Mouse (Mus musculus): Measurements from ENCODE around the gene Olfr1274-ps.
"Not testable (repeated sequence)": the region's sequence is repeated elsewhere in the genome, so short reads cannot be mapped to it uniquely, and the experiment has no call there.

The Olfr1274-ps gene

DNA sequence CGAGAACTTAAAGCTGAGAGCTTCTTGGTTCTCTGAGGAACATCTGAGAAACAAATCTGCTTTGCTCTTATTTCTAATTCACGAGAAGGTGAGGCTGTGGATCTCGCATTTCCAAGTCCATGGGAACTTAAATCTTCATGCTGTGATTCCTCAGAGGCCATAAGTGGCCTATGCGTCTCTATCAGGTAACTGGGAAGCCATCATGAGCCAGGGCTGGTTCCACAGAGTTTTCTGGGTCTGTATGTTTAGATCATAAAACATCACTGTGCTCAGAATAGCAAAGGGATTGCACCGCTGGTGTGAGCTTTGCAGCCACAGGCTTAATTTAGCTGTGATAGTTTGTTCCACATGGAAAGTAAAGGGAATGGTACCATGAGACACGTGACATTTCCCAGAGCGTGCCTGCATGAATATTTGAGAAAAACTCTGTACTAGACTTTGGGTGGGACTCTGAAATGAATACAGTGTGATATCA, at the start of gene Olfr1274-ps:
Olfr1274-ps (plus strand) TSS at position 51 of the 475 bp plus-strand sequence.
- not testable (repeated sequence) for DNase-seq (ENCODE audit: low spot score)

DNA sequence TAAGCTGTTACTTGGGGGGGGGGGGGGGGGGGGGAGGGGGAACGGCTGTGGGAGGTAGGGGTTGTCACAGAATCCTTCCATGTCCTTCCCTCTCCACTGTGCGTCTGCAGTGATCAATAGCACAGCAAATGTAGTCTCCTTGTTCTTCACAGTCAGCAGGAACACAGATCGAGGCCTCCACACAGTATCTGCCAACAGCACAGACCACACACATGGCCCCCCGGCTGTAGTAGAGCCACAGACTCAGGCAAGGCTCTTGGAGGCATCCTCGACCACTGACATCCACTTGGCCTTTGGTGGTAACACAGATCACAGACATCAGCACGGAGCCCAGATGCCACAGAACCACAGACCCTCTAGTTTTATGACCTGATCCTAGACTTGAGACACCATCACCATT, 47.4 kb upstream of the Olfr1274-ps start:
- not testable (repeated sequence) for DNase-seq (ENCODE audit: low spot score)

DNA sequence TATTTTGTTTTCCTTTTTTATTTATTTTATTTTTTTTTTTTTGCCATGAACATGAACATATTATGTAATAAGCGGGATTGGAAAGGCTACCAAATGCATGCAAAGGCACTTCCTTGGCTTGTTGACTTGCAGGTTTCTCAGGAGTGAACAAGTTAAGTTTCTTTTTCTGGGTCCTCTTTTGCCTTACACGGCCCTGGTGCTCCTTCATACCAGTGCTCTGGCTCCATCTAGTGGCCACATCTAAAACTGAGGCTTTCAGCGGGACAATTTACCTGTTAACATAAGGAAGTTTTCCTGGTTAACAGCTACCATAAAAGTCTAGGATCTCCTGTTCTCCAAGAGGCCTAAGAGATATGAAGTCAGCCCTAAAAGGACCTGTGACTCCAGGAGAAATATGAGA, 46.9 kb upstream of the Olfr1274-ps start:
- DNase-seq (ENCODE audit: low spot score) = not testable (repeated sequence)

DNA sequence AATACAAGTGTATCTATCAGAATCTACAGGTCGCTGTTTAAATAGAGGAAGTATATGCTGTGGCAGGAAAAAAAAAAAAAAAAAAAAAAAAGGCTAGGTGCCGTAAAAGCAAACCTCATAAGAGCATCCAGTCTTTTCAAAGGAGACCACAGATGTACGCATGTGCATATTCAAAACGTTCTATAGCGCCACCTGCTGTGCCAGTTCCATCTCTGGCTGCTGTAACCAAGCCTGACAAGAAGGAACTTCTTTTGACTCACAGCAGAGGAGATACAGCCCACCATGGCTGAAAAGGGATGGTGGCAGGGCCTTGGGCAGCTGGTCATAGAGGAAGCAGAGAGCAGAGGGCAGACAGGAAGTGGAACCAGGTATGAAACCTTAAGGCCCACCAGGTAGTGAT, 39.3 kb upstream of the Olfr1274-ps start:
- DNase-seq (ENCODE audit: low spot score) = not testable (repeated sequence)

DNA sequence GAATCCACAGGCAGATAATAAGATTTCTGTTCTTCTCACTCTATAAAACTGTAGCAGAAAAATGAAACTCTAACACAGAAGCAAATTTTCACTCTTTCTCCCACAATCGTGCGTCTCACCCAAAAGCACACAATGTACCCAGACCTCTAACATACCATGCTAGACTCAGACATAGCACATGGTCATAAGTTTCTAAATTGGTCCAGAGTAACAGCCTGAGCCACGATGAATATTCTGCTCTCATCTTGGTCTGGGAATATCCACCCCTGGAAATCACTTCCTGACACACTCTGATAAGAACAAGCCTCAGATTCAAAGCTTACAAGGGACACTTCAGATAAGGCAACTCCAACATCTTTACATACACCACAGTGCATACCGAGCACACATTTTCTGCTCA, 38.3 kb upstream of the Olfr1274-ps start:
- DNase-seq (ENCODE audit: low spot score) = not testable (repeated sequence)

DNA sequence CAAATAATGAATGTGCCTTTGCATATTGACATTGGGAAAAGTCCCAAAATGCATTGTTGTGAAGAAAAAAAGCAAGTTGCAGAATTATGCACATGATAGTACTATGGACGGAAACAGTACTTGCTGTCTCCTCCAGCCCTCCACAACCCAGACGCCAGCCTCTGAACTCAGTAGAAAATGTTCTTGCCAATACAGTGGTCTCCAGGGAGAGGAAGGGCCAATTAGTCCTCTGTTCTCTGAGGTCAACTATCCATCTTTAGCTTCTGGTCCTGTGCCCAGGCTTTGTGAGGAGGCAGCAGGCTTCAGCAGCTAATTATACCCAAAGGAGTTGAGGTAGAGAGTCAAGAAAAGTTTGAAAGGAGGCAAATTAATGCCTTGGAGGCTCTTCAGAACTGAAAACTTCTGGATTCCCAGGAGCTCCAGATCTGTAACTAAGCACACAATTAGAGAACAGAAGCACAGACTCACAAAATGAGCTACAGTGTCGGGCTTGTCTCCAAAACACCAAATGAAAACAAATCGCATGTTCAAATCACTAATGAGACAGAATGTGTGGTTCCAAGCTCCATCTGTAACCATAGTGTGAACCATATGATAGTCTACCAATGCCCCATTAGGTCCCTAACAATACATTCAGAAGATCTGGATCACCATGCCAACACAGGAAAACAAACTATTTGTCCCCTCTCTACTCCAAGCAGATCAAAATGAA, 15.8 kb downstream of the Olfr1274-ps start:
- not testable (repeated sequence) for DNase-seq (ENCODE audit: low spot score)

DNA sequence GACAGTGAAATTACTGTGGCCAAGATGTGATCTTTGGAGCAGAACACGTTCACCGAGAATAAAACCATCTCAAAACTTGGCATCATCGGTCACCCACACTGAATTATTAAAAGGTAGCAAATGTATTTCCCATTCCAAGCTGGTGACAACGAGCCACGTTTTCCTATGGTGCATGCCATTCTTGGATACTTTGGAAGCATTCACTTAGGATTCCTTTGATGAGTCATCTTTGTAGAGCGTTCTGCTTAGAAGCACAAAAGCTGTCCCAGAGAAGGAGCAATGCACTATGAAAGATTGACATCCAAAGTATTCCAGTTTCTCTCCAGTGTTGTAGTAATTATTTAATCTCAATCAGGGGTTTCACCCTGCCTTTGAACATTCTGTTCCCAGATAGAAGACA, 23.8 kb downstream of the Olfr1274-ps start:
- DNase-seq (ENCODE audit: low spot score) = not testable (repeated sequence)

DNA sequence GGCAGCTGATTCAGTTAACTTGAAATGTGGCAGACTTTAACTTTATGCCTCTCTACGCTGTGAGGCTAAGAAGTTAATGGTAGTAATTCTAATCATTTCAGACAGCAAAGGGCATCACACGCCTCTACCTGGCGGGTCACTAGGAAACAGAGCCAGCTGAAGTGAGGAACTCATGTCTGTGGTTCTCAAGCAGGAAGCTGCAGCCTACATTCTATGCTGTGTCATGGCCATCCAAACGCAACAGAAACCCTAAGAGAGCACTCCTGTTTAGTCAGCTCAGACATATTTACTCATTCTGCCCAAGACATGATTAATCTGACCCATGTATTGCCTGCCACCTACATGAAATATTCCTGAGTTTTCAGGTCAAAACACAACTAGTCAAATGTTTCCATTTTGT, 26.5 kb downstream of the Olfr1274-ps start:
- DNase-seq (ENCODE audit: low spot score) = not testable (repeated sequence)

DNA sequence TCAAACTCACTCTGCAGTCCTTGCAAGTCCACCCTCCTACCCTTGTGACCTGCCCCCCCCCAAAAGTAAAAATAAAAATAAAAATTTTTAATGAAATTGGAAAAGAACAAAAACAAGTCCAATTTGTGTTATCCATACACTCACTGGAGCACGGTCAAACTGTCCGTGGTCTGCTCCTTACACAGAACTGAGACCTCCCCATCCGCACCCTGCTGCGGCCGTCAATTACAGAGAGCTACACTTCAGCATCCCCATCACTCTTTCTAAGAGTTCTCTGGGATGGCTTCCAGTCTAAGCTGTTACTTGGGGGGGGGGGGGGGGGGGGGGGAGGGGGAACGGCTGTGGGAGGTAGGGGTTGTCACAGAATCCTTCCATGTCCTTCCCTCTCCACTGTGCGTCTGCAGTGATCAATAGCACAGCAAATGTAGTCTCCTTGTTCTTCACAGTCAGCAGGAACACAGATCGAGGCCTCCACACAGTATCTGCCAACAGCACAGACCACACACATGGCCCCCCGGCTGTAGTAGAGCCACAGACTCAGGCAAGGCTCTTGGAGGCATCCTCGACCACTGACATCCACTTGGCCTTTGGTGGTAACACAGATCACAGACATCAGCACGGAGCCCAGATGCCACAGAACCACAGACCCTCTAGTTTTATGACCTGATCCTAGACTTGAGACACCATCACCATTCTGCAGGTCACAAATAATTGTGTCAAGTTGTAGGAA, 30.7 kb downstream of the Olfr1274-ps start:
- not testable (repeated sequence) for DNase-seq (ENCODE audit: low spot score)

DNA sequence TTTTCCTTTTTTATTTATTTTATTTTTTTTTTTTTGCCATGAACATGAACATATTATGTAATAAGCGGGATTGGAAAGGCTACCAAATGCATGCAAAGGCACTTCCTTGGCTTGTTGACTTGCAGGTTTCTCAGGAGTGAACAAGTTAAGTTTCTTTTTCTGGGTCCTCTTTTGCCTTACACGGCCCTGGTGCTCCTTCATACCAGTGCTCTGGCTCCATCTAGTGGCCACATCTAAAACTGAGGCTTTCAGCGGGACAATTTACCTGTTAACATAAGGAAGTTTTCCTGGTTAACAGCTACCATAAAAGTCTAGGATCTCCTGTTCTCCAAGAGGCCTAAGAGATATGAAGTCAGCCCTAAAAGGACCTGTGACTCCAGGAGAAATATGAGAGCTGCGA, 31.3 kb downstream of the Olfr1274-ps start:
- not testable (repeated sequence) for DNase-seq (ENCODE audit: low spot score)

DNA sequence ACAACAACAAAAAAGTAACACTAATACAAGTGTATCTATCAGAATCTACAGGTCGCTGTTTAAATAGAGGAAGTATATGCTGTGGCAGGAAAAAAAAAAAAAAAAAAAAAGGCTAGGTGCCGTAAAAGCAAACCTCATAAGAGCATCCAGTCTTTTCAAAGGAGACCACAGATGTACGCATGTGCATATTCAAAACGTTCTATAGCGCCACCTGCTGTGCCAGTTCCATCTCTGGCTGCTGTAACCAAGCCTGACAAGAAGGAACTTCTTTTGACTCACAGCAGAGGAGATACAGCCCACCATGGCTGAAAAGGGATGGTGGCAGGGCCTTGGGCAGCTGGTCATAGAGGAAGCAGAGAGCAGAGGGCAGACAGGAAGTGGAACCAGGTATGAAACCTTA, 39.0 kb downstream of the Olfr1274-ps start:
- not testable (repeated sequence) for DNase-seq (ENCODE audit: low spot score)

DNA sequence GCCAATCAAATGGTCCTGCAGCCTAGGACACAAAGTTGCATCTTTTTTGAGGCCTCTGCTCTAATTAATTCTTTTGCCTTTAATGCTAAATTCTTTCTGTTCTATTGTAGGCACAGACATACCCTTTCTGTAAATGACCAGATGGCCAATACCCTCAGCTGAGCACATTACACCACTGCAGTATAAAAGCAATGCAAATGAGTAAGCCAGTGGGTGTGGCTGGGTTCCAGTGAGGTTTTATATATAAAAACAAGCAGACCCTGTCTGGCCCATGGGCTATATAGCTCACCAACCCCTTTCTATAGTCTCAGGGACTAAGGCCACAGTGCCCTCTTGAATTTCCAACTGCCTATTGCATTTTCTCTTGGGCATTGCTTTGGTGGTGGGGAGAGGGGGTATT, 41.7 kb downstream of the Olfr1274-ps start:
- not testable (repeated sequence) for DNase-seq (ENCODE audit: low spot score)

DNA sequence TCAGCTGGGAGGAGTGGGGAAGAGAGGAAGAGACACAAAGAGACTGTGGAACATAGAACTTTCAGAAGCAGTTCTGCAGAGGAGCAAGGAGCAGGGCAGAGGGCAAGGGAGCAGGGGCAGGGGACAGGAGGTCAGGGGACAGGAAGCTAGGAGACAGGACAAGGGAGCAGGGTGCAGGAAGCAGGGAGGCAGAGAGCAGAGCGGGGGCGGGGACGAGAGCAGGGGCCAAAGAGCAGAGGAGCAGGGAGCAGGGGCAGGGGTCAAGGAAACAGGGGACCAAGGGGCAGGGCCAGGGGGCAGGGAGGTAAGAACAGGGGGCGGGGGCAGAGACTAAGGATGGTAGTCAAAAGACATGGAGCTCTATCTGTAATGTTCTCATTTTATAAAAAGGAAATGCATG, 43.3 kb downstream of the Olfr1274-ps start:
- DNase-seq (ENCODE audit: low spot score) = not testable (repeated sequence)

DNA sequence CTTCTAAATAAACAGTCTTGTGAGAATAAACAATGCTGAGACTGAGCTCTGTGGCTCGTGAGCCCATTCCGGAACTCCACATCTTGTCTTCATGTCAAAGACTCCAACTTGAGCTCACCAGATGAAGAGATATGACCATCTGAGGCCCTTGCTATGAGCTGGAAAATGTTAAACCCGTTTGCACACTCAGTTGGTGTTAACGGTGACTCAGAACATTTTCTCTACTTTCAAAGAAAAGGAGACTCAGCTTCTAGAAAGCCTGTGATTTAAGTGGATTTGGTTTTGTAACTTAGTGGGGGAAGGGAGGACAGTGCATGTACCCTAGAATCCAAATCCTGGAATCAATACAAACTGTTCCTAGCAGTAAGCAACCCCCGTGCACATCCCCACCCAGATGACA, 45.3 kb downstream of the Olfr1274-ps start:
- DNase-seq (ENCODE audit: low spot score) = no peak

DNA sequence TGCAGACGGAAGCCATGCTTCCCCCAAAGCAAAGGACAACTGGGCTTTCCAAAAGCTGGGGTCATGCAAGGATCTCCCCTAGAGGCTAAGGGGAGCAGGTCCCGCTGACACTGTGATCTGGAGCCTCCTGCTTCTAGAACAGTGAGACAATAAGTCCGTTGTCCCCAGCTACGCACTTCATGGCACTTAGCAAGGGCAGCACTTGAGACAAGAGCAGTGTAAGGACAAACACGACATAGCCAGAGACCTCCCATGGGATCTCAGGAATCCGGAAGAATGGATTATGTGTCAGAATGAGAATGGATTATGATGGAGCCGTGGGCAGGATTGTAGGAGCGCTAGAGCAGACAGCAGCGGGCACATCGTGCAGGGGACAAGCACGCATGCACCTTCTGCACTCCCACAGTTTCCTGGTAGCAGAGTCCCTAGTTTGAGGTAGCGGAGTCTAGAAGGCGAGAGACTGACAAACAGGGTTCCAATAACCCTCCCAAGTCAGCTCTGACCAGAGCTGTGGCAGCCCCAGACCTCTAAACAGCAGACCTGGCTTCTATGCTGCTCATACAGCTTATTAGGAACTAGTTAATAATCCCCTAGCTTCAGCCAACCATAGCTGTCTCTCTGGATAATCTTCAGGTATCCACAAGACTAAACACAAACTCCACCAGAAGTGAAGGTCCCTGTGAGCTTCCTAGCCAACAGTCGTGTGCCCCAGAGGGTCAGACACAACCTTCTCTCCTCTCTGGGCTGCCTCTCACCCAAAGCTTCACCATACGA, 50.7 kb downstream of the Olfr1274-ps start:
- no peak for DNase-seq (ENCODE audit: low spot score)

DNA sequence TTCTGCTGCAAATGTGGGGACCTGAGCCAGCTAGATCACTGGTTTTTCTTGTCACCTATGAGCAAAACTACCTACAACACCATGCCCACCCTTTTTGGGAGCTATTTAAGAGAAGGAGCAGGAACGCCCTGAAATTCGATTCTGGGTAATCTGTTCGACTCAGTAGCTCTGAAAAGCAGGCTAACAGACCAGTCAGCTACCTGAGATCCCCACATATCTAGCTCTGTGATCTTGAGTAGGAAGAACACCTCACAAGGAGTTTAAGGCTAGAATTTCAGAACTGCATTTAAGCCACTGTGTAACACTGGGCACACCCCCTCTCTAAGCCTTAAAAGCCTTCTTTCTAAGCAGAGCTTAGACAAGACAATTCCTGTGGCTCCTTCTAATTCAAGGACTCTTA, 53.9 kb downstream of the Olfr1274-ps start:
- DNase-seq (ENCODE audit: low spot score) = no peak
